Mouse (Mus musculus) cortical plate, adult 2 months (tissue): ENCODE data around the gene Vsir.

Experiments used
- CTCF ChIP-seq: fragments of 200-500 bp; IDR thresholded peaks from 2 replicates; pipeline ENCODE4 v1.5.1; 2011; ENCODE audit warnings: mild to moderate bottlenecking, control low read depth, low read length; ENCODE audit not compliant: insufficient read depth; ENCODE audit errors: extremely low read depth
- POLR2A ChIP-seq: fragments of 200-500 bp; IDR thresholded peaks from 2 replicates; pipeline ENCODE4 v1.6.1; 2011; ENCODE audit warnings: mild to moderate bottlenecking, low read length, control low read depth; ENCODE audit not compliant: insufficient read depth; ENCODE audit errors: extremely low read depth

GRCm38 (mm10) chr10:60357441-60357840 is 10.8 kb downstream of the Vsir start:
- TF ChIP-seq CTCF: no peak
- TF ChIP-seq POLR2A: no peak
